Mouse (Mus musculus) testis, adult 2 months (tissue): Measurements from ENCODE around the gene 1700029I15Rik.

Experiments
- CTCF ChIP-seq: fragments of 200-500 bp; IDR thresholded peaks from 2 replicates; pipeline ENCODE4 v1.5.1; 2012; ENCODE audit warnings: low read depth, mild to moderate bottlenecking, inconsistent platforms, low read length, moderate library complexity; ENCODE audit not compliant: control insufficient read depth, insufficient read depth, insufficient replicate concordance
- POLR2A ChIP-seq: fragments of 200-500 bp; IDR thresholded peaks from 2 replicates; pipeline ENCODE4 v1.6.1; 2012; ENCODE audit warnings: low read depth, mild to moderate bottlenecking, inconsistent platforms, low read length, moderate library complexity; ENCODE audit not compliant: control insufficient read depth

GRCm38 (mm10) chr2:92365568-92365967 lies 16.8 kb upstream of the 1700029I15Rik start:
- TF ChIP-seq POLR2A (no peak), CTCF (no peak)
